Mouse (Mus musculus): Measurements from ENCODE around the gene Itpr2.
A peak's percentile ranks its signal among the peaks of the same experiment; 100 is the strongest.
"Not testable (repeated sequence)": the region's sequence is repeated elsewhere in the genome, so short reads cannot be mapped to it uniquely, and the experiment has no call there.

Itpr2 gene

DNA sequence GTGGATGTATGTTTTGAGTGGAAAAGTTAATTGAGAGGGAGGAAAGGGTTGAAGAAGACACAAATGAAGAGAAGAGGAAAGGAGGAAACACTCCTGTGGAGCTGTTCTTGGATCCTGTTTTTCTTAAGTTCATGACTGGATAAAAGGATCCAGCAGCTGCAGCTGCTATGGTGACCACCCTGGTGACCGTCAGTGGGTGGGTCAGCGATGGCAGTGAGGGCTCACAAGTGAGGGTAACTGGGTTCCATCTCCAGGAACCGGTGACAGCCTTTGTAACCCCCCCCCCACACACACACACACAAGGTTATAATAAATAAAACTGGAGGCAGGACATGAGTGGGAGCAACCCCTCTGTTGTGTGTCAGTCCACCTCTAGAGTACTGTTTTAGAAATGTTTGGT lies 833 bp upstream of the Itpr2 start:
- DNase-seq = no peak

DNA sequence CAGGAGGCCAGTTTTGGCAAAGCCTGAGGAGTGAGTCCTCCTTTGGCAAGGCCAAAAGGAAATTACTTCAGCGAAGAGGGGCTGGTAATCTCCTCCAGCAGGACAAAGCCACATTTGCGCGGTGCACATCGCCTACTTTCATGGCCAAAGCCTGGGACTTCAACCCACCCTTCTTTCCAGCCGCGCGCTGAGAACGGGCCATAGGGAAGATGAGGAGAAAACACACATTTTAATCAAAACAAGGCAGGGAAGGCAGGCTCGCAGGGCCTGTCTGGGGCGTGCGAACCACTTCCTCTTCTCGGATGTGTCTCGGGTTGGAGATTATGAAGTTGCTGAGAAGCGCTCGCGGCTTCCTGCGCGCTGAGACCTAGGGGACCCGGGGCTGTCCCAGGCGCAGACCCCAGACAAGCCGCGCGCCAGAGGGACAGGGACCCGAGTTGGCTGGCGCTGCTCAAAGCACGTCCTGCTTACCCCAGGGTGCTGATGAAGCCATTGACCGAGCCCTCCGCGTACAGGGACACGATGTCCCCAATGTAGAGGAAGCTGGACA lies 632 bp downstream of the Itpr2 start:
- DNase-seq = no peak

DNA sequence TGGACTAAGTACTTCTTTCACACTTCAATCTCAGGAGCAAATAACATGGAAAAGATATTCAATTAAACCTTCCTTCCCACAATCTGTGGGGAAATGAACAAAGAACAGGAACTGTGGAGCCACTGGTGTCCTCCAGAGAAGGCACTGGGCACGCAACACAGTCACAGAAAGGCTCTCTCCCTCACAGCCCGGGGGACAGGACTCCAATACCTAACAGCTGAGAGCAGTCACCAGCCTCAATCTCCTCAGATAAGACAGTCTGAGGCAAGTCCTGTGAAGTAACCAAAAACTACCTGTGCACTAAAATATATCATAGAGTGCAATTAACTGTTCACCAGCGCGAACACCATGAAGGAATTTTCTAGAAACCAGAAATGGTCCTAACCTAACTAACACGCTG lies 1.3 kb downstream of the Itpr2 start:
- no peak for DNase-seq

DNA sequence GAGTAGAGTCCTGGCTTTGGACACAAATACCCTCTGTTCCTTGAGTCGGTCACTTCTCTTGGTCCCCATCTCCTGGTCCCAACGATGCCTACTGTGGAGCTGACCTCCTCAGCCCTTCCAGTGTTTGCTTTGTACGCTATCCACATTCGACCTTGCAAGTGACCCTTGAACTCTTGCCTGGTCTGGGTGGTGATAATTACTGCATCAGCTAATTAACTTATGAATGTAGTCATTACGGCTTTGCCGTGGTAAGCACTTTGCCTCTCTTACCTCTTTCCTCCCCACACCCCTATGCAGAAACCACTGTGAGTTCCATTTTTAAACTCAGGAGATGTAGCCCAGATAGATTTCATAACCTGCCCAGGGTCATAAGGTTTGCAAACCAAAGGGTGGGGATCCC lies 1.8 kb downstream of the Itpr2 start:
- DNase-seq = no peak

DNA sequence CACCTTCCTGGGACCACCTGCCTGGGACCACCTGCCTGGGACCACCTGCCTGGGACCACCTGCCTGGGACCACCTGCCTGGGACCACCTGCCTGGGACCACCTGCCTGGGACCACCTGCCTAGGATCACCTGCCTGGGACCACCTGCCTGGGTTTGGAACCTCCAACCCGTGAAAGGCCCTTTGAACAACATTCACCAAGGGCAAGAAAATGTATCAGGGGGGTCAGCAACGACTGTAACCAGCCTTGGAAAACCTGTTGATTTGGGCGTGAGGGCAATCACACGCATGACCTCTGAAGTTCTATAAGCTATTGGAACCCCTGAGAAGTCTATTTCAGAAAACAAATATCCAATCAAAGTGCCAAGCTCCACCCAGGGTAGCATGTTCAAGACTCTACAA lies 2.5 kb downstream of the Itpr2 start:
- DNase-seq = no peak

DNA sequence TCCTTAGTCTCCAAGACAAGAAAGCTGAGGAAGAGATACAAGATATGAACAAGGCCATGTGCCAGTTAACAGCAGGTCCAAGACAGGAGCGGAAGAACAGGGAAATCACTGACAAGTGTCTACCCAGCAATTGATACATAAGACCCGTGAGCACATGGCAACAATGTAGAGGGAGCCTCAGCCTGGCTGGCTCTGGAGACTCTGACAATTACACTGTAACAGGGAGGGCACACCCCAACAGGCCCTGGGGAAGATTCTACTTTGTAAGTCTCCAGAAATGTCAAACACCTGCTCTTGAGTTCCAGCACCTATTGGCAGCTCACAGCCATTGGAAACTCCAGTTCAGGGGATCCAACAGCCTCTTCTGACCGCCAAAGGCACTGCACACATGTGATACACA lies 3.6 kb downstream of the Itpr2 start:
- no peak for DNase-seq

DNA sequence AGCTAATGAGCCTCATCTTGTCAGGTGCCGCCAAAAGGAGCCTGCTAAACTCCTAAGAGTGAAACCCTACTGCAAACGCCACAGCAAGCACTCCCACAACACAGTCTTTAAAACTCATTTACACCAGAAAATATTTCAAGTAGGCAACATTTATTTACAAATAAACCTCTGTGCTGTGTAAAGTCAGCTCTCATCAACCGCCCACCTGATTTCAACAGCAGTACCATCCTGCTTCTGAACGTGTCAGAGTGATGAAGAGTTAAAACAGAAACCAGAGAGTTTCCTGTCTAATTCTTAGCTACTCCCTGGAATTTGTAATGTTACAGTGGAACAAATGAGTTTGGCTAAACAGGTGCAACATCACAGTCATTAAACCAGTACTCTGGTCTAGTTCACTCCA lies 4.2 kb downstream of the Itpr2 start:
- DNase-seq = no peak

DNA sequence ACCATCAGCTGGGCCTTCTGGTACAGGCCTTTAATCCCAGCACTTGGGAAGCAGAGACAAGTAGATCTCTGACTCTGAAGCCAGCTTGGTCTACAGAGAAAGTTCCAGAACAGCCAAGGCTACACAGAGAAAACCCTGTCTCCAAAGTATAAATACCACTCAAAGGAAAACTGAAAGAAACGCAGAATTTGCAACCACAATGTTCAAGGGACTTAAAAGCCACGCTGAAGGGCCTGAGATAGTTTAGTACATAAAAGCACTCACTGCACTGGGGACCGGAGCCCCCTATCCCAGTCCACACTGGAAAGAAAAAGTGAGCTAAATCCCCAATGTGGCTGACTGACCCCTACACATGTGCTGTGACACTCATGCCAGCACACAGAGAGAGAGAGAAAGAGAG lies 4.6 kb downstream of the Itpr2 start:
- no peak for DNase-seq

DNA sequence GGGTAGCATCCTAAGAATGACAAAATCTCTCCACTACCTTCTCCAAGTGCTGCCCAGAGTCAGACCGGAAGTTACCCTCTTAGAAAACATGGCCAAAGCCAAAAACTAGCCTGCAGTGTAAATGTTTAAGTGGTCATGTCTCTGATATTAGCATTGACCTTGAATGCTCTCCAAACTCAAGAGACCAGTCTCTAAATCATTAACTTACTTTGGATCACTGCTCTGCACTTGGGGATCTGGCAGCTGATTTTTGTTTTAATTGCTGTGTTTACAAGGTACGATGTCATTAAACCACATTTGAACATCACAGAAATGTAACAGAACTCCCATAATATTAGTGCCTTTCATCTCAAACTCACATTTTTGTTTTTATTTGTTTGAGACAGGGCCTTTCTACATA lies 10.3 kb downstream of the Itpr2 start:
- DNase-seq = no peak

DNA sequence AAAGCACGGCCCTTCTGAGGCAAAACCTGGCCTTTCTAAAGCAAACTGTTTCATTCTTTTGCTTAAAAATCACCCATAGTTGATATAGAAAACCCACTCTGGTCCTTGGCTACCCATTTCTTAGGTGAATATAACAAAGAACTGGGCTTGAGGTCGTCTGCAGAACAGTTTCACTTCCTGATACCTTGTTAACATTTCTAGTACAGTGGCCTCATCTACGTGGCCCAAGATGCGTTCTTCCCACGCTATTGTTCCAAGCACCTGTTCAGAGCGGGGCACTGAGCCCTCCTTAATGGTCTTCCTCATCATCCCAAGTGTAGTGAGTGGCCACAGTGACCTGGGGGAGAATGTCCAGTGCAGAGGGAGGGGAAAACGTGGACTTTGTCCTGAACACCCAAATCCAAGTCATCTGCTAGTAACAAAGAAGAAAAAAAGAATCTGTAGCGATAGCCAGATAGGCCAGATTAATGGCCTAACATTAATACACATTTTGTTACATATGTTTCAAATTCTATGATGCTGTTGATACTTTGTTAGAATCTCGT lies 11.5 kb downstream of the Itpr2 start:
- no peak for DNase-seq

DNA sequence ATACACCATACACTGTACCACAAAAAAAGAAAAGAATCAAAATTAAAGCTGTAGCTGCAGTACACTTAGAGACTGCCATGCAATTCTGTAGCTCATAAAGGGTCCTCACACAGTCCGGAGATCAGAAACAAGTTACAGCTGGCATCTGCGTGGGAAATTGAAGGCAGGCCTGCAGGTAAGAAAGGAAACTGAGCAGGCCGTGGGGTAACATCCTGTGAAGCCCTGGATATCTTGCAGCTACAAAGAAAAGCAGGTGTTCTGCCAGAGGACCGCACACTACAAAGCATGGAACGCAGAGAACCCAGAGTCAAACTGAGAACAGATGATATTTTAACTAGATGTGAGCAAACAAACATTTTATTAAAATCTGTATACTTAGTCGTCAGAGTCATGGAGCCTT lies 12.2 kb downstream of the Itpr2 start:
- no peak for DNase-seq

DNA sequence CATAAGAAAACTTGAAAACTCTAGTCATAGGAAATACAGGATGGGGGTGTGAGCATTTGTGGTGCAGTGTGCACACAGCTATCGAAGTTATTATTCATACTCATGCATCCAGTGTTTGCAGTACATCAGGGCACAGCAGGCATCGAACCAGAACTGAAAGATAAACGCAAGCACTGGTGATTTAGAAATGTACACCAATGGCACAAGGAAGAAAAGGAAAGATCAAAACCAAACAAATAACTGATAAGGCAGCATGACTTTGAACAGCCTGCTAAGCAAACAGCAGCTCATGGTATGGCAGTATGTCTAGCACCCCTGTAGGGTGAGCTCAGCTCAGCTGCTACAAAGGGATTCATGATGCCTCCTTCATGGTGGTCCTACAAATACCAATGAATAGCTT lies 13.3 kb downstream of the Itpr2 start:
- no peak for DNase-seq

DNA sequence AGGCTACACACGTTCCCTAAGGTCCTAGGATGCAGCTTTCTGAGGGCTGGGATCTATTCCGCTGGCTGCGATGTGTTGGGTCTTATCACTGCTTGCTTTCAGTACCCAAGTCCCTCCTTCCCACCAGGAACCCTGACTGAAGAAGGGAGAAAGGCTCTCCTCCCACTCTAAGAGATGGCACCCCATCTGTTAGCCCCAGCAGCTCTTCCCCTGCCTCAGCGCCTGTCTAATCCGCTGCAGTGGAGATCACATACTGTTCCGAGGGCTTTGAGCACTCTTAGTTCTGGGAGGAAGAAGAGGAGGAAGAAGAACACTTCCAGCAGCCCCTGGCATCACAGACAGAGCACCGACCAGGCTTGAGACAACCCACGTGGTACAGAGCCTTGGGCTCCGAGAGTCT lies 14.9 kb downstream of the Itpr2 start:
- DNase-seq = no peak

DNA sequence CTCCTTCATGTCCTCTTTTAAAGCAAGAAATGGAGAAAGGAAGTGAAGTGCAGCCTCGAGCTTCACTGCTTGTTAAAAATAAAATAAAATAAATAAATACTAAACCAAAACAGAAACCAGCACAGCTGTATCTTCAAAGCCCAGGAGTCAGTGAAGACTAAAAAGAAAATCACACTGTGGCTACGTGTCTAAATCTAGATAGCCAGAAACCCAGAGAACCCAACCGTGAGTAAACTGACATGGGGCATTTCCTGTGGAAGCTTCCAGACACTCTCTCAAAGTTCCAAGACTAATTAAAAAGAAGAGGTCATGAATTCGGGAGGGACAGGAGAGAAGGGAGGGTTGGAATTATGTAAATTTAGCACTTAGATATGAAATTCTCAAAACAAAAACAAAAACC lies 15.9 kb downstream of the Itpr2 start:
- peak; percentile 7 for DNase-seq

DNA sequence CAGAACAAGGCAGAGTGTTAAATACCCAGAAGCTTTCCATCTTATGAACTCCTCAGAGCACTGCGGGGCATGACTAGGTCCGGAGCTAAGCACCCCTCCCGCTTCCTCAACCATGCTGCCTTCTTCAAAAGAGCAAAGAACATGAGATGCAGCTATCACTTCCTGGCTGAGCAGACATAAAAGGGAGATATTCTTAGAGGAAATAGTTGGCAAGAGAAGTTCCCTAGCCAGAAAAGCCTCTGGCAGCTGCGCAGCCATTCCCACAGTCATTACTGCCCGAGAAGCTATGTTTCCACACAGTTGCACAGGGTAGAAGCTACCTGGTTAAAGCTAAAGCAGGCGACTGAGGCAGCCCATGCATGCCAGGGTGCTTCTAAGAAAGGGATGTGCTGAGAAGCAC lies 20.6 kb downstream of the Itpr2 start:
- no peak for DNase-seq

DNA sequence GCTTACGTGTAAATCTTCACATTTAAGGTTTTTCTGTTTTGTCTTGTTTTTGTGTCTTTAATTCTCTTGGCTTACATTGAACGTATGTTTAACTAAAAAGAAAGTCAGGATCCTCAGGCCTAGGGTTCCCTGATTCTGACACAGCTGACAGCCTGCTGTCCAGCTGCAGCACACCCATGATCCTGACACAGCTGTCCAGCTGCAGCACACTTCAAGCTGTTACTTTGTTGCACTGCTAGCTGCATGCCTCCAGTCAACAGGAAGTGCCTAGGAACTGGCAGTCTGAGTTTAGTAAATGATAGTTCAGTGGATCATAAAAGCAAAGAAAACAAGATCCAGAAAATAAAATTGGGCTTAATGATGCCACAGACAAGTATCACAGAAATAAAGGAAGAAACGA lies 21.1 kb downstream of the Itpr2 start:
- no peak for DNase-seq

DNA sequence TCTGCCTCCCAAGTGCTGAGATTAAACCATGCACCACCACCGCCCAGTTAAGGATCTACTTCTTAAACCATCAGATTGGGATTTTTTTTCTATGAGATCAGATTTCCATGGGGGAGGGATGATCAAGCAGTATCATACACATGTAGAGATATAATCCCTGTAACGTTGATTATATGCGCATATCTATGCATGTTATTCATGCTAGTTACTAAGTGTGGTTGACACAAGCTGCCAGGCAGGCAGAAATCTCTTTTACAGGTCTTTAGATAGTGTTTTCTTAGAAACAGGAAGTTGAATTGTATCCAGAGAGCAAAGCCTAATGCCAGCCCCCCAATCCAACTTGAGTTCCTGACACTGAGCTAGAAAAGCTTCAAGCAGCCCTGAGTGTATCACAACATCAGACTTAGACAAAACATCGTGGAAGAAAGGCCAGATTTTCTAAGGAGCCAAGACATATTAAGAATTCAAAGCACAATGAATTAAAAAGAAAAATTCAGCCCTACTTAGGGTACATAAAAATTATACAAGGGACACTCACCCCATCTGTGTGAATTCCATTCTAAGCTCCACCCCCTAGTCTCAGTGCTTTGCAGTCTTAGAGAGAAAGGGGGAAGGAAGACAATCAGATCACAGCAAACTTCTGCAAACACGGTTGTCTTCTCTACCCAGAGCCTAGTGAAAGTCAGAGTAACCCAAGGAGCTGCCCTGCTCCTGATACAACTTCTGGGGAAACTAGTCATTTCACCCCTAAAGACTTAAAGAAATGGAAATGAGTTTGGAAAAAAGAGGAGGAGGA lies 22.9 kb downstream of the Itpr2 start:
- DNase-seq = no peak

DNA sequence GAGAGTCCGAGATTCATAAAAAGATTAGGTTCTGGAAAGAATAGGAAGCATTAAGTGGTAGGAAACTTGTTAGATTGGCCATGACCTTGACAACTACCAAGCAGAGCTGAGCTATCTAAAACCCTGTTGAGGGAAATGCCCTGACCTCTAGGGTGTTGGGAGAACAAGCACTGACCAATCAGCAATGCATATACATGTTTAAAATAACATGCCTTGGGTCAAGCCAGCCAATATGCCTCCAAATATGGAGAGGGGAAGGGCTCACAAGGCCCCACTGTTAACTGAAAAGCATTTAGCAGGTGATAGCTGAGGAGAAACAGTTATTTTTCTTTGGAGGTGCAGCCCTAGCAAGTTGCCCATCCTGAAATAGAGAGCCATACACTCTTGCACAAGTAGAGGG lies 25.2 kb downstream of the Itpr2 start:
- DNase-seq = no peak

DNA sequence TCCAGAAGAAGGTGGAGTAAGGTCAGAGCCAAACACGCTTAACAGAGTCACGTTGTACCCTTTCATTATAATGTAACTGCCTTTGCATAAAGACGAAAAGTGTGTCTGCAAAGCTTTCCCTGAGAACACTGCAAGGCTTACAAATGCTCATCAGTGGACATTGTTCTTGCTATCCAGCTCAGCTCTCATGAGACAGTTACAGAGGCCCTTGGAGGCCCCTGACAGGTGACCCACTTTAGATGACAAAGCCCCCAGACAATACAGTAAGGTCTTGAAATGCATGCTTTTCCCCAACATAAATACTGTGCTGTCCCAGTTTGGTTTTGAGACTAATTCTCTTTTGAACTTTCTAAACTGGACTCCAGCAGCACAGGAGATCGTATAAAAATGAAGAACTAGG lies 27.9 kb downstream of the Itpr2 start:
- DNase-seq = peak; percentile 71

DNA sequence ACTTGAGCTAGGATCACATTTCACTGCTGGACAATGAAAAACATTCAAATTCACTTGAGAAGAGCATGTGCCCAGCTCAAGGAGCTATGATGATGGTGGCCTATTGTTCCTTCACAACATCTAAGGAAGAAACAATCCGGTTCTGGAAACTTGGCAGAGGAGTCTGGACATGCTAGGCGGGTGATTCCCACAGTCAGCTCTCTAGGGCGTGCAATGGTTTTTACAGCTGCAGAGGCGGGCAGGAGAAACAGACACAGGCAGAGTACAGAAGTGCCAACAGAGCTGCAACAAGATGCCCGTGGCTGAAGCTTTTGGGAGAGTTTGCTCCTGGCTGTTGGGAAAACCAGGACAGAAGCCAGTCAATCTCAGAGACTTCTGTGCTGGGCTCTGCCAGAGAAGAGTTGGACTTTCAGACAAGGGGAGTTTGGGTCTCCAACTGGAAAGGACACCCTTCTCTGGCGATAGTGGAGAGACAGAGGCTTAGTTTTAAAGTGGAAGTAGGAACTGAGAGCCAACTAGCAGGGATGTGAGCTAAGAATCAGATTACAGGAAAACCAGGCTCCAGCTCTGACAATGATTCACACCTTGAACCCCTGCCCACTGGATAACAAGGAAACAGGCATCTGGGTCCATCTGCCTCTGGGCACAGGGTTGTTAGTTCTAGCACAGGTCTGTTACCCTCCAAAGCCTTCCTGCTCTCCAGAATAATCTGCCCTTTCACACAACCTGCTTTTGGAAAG lies 28.6 kb downstream of the Itpr2 start:
- DNase-seq = peak; percentile 6

DNA sequence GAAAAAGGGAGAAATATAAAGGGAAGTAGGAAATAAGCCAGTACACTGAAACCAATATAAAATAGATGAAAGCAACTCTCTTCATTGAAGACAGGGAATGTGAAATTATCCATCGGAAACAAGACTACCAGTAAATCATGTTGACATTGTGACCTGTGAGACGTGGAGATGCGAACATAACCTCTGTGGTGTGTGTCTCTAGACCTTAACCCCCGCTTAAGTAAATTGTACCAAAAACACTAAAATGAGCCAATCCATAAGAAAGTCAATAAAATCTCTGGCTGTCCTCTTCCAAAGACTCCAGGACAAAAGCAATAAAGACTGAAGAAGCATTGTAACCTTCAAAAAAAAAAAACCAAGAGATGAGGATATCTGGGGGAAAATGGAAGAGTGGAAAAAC lies 31.6 kb downstream of the Itpr2 start:
- no peak for DNase-seq

DNA sequence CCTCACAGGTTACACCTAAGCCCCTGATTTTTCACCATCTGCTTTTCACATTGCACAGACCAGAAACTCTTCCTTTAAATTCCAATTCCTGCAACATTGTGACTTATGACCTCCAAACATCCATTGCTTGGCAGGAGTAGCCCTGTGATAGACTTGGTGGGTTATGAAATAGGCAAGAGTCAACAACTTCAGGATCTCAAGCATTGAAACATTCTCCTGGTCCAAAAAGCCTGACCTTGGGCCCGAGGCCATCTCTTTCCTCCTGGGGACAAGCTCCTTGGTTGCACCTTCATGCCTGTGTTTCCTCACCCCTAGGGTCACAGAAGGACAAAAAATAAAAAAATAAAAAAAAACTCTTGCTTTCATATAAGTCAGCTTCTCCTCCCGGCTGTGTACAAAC lies 32.1 kb downstream of the Itpr2 start:
- DNase-seq = no peak

DNA sequence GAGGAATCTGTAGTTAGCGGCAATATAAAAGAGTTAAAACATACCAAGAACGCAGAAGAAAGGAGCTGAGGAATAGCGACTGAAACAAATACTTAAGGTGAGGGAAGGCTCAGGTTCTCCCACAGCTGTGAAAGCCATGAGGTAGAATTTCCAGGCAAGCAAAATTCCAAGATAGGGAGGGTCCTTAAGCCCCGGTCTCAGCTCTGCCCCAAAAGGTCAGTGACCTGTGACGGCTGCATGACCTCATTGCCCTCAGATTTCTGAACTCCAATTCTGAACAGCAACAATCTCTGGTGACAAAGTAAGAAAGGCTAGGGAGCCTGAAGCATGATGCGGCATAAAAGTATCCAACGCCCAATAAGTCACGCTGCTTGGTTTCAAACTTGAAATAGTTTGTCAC lies 33.7 kb downstream of the Itpr2 start:
- no peak for DNase-seq

DNA sequence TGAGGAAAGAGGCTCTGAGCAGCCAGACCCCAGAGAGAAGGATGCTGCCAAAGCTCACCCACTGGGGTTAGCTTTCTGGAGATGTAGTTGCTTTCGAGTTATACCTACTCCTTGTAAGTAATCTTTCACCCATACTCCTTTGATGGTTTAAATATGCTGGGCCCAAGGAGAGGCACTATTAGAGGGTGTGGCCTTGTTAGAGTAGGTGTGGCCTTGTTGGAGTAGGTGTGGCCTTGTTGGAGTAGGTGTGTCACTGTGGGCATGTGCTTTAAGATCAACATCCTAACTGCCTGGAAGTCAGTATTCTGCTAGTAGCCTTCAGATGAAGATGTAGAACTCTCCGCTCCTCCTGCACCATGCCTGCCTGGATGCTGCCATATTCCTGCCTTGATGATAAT lies 37.4 kb downstream of the Itpr2 start:
- DNase-seq = not testable (repeated sequence)

Measured in retina, postnatal 1 day (tissue).